Mouse (Mus musculus) natural killer cell, adult 2 months (primary cell): ENCODE results near the gene Lect2.
A peak's percentile ranks its signal among the peaks of the same experiment; 100 is the strongest.

Source experiments
- DNase-seq, 2 experiments: peaks; one replicate each; pipeline ENCODE4 v3.0.0; 2022; ENCODE audit warnings: low spot score in 2 of 2

The Lect2 gene

GRCm38 (mm10) chr13:56548401-56548800 lies at the start of gene Lect2:
Gene Lect2 (minus strand): TSS chr13:56548502.
- no peak for DNase-seq

- no peak for DNase-seq
These were observed 49.0 kb upstream of the Lect2 start for GRCm38 (mm10) chr13:56597296-56597695.

GRCm38 (mm10) chr13:56595246-56595645 lies 46.9 kb upstream of the Lect2 start:
- no peak for DNase-seq

- no peak for DNase-seq
These were observed 45.7 kb upstream of the Lect2 start for GRCm38 (mm10) chr13:56593961-56594391.

GRCm38 (mm10) chr13:56593196-56593595 lies 44.9 kb upstream of the Lect2 start:
- no peak for DNase-seq

- no peak for DNase-seq
These were observed 43.6 kb upstream of the Lect2 start for GRCm38 (mm10) chr13:56591939-56592338.

- DNase-seq: no peak
These were observed 42.9 kb upstream of the Lect2 start for GRCm38 (mm10) chr13:56591191-56591590.

- DNase-seq: no peak
These were observed 41.9 kb upstream of the Lect2 start for GRCm38 (mm10) chr13:56590202-56590601.

GRCm38 (mm10) chr13:56588454-56589117 lies 40.3 kb upstream of the Lect2 start:
- DNase-seq: no peak

- no peak for DNase-seq
These were observed 37.7 kb upstream of the Lect2 start for GRCm38 (mm10) chr13:56586046-56586445.

GRCm38 (mm10) chr13:56582720-56583119 lies 34.4 kb upstream of the Lect2 start:
- no peak for DNase-seq

GRCm38 (mm10) chr13:56581961-56582434 lies 33.7 kb upstream of the Lect2 start:
- no peak for DNase-seq

GRCm38 (mm10) chr13:56581512-56581911 lies 33.2 kb upstream of the Lect2 start:
- no peak for DNase-seq

- no peak for DNase-seq
These were observed 32.1 kb upstream of the Lect2 start for GRCm38 (mm10) chr13:56580450-56580849.

GRCm38 (mm10) chr13:56578097-56578496 lies 29.8 kb upstream of the Lect2 start:
- no peak for DNase-seq

- peak; percentile 16 to 55 for DNase-seq
These were observed 27.5 kb upstream of the Lect2 start for GRCm38 (mm10) chr13:56575701-56576321.

GRCm38 (mm10) chr13:56575074-56575473 lies 26.8 kb upstream of the Lect2 start:
- no peak for DNase-seq

- DNase-seq: no peak
These were observed 23.3 kb upstream of the Lect2 start for GRCm38 (mm10) chr13:56571645-56572044.

- no peak for DNase-seq
These were observed 18.0 kb upstream of the Lect2 start for GRCm38 (mm10) chr13:56566336-56566735.

- DNase-seq: peak in 1 of 2 experiments; percentile 6
These were observed 14.8 kb upstream of the Lect2 start for GRCm38 (mm10) chr13:56563075-56563474.

GRCm38 (mm10) chr13:56561129-56561528 lies 12.8 kb upstream of the Lect2 start:
- DNase-seq: no peak

- DNase-seq: no peak
These were observed 11.6 kb upstream of the Lect2 start for GRCm38 (mm10) chr13:56559841-56560370.

- no peak for DNase-seq
These were observed 10.5 kb upstream of the Lect2 start for GRCm38 (mm10) chr13:56558811-56559210.
